Mouse (Mus musculus): ENCODE measurements around the gene Ubash3a.

DNA sequence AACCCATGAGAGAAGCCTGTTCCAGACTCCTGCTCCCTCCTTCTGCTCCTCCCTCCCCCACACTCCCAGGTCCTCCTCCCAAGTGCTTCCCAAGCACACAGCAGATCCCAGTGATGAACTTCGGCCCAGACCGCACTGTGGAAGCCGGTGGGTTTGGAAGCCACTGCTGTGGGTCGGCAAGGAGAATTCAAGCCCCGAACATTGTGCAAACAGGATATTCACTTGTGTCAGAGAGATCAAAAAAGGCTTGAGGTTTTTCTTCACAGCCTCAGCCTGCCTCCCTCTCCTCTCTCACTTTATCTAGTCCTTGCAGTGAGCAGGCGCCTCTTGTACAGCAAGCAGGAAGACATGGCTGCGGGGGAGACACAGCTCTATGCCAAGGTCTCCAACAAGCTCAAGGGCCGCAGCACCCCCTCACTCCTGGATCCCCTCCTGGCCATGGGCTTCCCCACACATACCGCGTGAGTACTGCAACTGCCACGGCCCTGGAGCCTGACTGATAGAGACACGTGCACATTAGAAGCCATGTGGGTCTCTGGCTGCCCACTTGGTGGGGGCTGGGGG is at the start of gene Ubash3a:
- TF ChIP-seq CTCF (IDR thresholded peaks at IDR 0.05; ENCODE audit: insufficient read depth, low read length) (no peak), POLR2A (IDR thresholded peaks at IDR 0.05; ENCODE audit: borderline replicate concordance, extremely low read depth, low read depth, low read length) (no peak)

Data from lung, adult 2 months (tissue).